Mouse (Mus musculus): ENCODE results near the gene Tmem117. TPM values are rescaled to one million over a fixed set of nuclear protein-coding genes. Genes with fewer than 3 reads are reported as not detected.

The Tmem117 gene
- total RNA-seq, 2 experiments from 2014 or later, result 11.3 to 12.1 TPM

DNA sequence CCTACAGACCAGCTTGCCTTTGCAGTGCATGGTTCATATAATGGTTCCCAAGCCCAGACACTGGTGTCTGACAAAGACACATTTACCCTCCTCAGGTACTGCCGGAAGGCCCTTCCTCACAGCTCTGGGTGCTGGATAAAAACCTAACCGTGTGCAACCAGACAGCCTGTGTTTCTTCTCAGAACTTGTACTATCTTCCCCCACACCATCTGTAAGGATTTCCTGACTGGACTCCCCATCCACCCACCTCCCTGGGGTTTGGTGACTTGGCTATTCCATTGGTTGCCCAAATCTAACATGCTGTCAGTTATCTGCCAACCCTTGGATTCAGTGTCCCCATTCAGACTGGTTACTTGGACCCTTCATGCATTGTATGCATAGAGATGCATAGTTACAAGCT lies 232.1 kb downstream of the Tmem117 start:
- intact Hi-C loops (cut with DNase I), result no loop called here

DNA sequence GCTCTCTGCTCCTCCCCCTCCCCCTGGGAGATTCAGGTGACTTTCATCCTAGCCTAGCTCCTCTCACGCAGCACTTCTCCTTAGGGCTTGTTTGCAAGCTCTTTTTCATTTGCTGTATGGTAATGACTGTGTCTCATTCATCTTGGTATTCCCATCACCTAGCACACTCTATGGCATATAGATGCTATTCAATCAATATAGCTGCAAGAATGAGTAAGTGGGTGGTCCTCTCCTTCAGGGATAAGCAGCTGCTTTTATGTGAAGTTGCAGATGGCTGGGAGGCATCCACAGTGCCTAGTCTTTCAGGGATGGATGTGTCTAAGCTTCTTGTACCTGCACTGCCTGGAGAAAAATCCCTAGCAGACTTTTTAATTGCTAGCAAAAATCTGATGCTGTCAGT lies 235.1 kb downstream of the Tmem117 start:
- intact Hi-C loops (cut with DNase I), result no loop called here
- DNase-seq, result no peak

More for the DNA sequence above, 232.1 kb downstream of the Tmem117 start:
- no peak for DNase-seq

- intact Hi-C loops (cut with DNase I), result no loop called here
- DNase-seq, result no peak
These were observed 239.3 kb downstream of the Tmem117 start for GRCm38 (mm10) chr15:94868372-94868771.

- no peak for DNase-seq
- intact Hi-C loops (cut with DNase I), result no loop called here
These were observed 256.0 kb downstream of the Tmem117 start for GRCm38 (mm10) chr15:94885026-94885425.

GRCm38 (mm10) chr15:94893201-94893600 lies 264.2 kb downstream of the Tmem117 start:
- intact Hi-C loops (cut with DNase I), result no loop called here
- no peak for DNase-seq

- no peak for DNase-seq
- intact Hi-C loops (cut with DNase I), result no loop called here
These were observed 265.1 kb downstream of the Tmem117 start for GRCm38 (mm10) chr15:94894086-94894485.

DNA sequence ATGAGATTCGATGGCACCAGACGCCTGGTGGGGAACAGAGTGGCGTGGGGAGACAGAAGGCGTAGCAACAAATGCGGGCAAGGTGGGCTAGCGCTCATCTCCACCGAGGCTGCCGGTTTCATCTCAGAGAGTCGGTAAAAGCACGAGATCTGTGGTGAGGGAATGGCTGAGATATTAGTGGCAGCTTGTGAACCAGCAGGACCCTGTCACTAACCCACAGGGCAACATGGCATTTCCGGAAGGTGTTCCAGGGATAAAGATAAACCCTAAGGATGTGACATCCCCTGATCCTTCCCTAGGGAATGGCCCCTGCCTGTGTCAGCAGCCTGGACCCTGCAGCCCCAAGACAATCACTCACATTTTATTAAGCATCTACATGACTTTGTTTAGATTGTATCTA lies 266.6 kb downstream of the Tmem117 start:
- no peak for DNase-seq
- intact Hi-C loops (cut with DNase I), result no loop called here

DNA sequence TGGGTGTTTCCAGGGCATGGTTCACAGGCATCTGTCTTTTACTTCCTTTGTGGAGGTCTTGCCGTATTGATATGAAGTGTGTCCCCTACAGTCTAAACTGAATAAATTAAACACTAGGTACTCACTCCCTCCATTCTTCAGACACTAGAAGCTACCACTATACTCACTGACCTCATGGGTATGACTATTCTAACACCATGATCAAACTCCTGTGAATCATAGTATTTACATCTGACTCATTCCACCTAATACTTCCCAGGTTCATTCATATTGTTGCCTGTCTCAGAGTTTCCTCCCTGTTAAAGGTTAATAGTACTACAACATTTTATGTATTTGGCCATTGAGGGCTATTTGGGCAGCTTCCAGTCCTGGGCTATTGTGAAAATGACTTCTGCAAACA lies 274.2 kb downstream of the Tmem117 start:
- intact Hi-C loops (cut with DNase I), result no loop called here
- no peak for DNase-seq

- no peak for DNase-seq
- intact Hi-C loops (cut with DNase I), result no loop called here
These were observed 275.8 kb downstream of the Tmem117 start for GRCm38 (mm10) chr15:94904672-94905407.

GRCm38 (mm10) chr15:94921672-94922071 lies 292.6 kb downstream of the Tmem117 start:
- intact Hi-C loops (cut with DNase I), result no loop called here
- no peak for DNase-seq

GRCm38 (mm10) chr15:94927986-94928385 lies 299.0 kb downstream of the Tmem117 start:
- intact Hi-C loops (cut with DNase I), result no loop called here
- DNase-seq, result no peak

GRCm38 (mm10) chr15:94930743-94931142 lies 301.7 kb downstream of the Tmem117 start:
- intact Hi-C loops (cut with DNase I), result no loop called here
- DNase-seq, result no peak

DNA sequence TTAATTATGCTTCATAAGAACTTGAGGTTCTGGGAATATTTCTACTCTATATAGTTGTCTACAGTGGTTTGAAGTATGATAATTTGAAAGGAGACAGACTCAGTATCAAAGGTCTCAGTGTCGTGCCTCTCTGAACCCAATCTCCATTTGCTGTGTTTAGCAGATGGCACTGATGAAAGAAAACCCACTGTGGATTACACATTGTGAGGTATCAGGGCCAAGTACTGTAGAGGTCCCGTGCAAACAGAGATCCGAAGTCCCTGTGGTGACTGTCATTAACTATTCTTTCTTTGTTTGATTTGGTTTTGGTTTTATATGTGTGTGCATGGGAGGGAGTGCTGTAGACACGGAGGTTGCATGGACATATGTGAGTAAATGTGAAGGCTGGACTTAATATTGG lies 304.0 kb downstream of the Tmem117 start:
- intact Hi-C loops (cut with DNase I), result no loop called here
- DNase-seq, result no peak

DNA sequence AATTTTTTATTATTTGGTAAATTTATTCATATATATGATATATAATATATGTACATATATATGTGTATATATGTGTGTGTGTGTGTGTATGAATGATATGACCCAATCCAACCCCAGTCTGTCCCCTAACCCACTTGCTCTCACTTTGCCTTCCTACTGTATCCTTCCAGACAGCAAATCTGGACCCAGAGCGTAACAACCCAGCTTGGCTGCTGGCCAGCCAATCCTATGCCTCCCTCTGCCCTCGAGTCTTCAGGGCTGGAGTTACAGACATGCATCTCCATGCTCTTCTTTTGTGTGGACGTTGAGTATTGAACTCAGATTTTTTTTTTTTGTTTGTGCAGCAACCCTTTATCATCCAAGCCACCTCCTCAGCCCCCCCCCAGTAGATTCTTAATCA lies 304.4 kb downstream of the Tmem117 start:
- no peak for DNase-seq
- intact Hi-C loops (cut with DNase I), result no loop called here

- DNase-seq, result no peak
- intact Hi-C loops (cut with DNase I), result no loop called here
These were observed 312.9 kb downstream of the Tmem117 start for GRCm38 (mm10) chr15:94941954-94942353.

DNA sequence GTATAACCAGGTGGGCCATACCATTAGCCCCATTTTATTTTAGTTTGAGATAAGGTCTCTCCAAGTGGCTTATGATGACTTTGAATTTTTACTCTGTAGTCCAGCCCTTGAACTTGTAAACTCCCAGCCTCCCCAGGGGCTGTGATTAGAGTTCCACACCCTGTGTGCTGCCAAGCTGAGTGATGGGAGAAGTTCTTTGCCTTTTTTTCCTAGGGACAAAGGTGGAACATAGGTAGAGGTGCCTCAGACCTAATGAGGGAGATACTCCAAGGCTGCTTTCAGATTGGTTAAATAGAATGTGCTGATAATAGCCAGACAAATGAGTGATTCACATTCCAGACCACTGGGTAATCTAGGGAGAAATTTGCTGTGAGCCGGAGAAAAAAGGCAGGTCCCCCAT lies 313.4 kb downstream of the Tmem117 start:
- intact Hi-C loops (cut with DNase I), result no loop called here
- DNase-seq, result no peak

DNA sequence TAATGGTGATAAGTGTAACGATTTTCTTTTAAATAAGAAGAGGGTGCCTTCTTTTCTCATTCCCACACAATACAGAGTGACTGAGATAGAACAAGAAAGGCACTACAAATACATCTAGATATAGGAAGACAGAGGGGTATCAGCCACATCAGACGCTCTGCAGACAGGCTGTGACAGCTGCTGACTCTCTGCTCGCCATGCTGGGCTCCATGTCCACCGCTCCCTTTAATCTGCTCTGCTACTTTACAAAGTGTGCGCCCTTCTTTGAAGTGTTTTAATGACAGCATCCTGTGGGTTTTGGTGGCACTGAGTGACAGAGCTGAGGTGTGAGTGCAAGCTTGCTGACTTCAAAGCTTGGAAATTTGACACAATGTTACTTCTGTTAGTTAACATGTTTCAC lies 314.9 kb downstream of the Tmem117 start:
- no peak for DNase-seq
- intact Hi-C loops (cut with DNase I), result no loop called here

GRCm38 (mm10) chr15:94951382-94952048 lies 322.5 kb downstream of the Tmem117 start:
- intact Hi-C loops (cut with DNase I), result no loop called here
- no peak for DNase-seq

DNA sequence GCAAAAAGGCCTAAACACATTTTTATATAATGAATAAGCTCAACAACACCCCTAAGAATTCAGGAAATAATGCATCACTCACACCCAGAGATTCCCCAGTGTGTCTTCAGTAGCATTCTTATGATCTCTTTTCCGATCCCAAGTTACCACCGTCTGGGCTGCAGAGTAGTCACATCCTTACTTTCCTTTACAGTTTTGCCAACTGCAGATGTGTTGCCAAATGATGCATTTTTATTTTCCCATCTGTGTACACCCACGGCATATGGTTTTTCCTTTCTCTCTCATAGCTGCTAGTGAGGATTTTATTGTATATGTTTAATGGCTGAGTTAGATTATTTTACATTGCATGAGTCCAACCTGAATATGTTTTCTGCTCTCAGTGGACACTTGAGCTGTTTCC lies 327.7 kb downstream of the Tmem117 start:
- intact Hi-C loops (cut with DNase I), result no loop called here
- DNase-seq, result no peak

DNA sequence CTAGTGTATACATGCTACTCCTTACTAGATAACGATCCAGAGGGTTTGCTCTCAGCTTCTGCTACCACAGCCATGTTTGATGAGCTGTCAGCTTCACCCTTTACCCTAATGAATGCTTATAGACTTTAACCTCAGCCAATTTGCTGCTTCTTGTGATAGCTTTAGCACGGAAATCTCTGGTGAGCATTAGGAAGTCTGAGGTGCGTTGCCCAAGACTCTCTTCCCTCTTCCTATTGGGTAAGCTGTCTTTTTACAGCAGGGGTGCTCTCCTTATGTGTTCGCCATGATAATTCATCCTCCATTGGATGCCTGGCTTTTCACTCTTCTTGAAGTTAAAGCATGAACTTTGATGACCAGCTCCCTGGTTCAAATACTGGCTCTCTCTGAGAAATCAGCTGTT lies 328.2 kb downstream of the Tmem117 start:
- no peak for DNase-seq
- intact Hi-C loops (cut with DNase I), result no loop called here

DNA sequence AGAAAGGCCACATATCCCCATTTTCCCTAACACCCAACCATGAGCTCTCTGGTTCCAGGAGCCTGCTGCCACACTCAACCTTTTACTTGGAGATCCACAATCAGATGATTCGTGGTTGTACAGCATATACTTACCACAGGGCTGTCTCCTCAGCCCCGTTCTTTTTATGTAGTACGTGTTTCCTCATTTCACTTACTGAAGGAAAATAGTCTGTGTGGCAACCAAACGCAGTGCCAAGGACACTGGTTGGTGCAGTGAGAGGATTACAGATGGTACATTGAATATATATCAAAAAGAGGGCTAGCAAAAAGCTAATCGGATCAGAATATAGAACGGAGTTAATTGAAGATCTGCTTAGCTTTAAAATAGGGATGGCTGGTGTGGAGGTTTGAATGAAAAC lies 338.0 kb downstream of the Tmem117 start:
- intact Hi-C loops (cut with DNase I), result no loop called here
- no peak for DNase-seq

DNA sequence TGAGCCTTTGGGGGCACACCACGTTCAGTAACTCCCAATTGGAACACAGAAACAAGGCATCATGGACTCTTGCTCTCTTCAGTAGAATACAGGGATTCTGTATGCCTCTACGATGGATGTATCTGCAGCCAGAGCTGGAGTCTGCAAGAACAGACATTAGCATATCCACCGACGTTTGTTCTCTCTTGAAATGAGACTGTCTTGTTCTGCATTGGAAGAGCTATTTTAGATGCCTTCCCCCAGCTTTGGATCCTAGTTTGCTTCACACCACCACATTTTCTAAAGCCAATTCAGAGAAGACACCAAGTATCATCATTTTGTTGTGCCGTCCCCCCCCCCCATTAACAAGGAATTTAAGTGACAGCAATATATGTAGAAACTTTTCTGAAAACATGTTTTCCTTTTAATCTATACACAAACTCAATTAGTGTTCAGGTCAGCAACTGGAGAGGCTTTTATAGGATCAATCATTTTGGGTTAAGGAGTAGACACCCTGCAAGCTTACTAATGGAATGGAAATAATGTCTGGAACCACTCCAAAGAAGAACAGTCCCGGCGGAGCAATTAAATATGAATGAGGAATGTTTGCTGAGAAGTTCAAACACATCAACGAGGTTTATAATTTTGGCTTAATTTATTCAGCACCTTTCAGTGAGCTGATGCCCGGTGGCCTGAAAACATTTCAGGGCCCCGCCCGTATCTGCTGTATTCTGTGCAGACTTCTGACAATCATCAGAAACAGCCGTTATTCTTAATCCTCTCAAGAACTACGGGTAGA lies 339.6 kb downstream of the Tmem117 start:
- no peak for DNase-seq
- intact Hi-C loops (cut with DNase I), result no loop called here
